Mouse (Mus musculus) forebrain, embryonic 13.5 days (tissue): ENCODE measurements around the gene Bcr. TPM values are rescaled to one million over a fixed set of nuclear protein-coding genes. Genes with fewer than 3 reads are reported as not detected.

Experiments
- ATAC-seq: fragments of 200-750 bp; cut with Nextera tagmentation; 2 replicates; pipeline ENCODE4 v1.8.0; 2017
- H3K27ac ChIP-seq: fragments of 300-500 bp; sonication (generic); 2 replicates; pipeline ENCODE4 v1.5.1; 2015; ENCODE audit warnings: inconsistent platforms, mild to moderate bottlenecking, moderate library complexity
- H3K27me3 ChIP-seq: fragments of 300-500 bp; sonication (generic); 2 replicates; pipeline ENCODE4 v1.6.1; 2015; ENCODE audit warnings: mild to moderate bottlenecking, inconsistent platforms
- H3K36me3 ChIP-seq: fragments of 300-500 bp; sonication (generic); 2 replicates; pipeline ENCODE4 v1.6.1; 2015; ENCODE audit warnings: mild to moderate bottlenecking, inconsistent platforms; ENCODE audit not compliant: poor library complexity, severe bottlenecking
- H3K4me1 ChIP-seq: fragments of 300-500 bp; sonication (generic); 2 replicates; pipeline ENCODE4 v1.6.1; 2015; ENCODE audit warnings: inconsistent platforms
- H3K4me2 ChIP-seq: fragments of 300-500 bp; sonication (generic); 2 replicates; pipeline ENCODE4 v1.6.1; 2015; ENCODE audit warnings: inconsistent platforms, mild to moderate bottlenecking, moderate library complexity
- H3K4me3 ChIP-seq: fragments of 300-500 bp; sonication (generic); 2 replicates; pipeline ENCODE4 v1.5.1; 2015; ENCODE audit warnings: mild to moderate bottlenecking, inconsistent platforms
- H3K9ac ChIP-seq: fragments of 300-500 bp; sonication (generic); 2 replicates; pipeline ENCODE4 v1.6.1; 2015; ENCODE audit warnings: mild to moderate bottlenecking, inconsistent platforms
- H3K9me3 ChIP-seq: fragments of 300-500 bp; sonication (generic); replicated peaks from 2 replicates; pipeline ENCODE4 v1.6.1; 2016; ENCODE audit warnings: inconsistent platforms
- WGBS: fragments of 180-500 bp; shearing (Covaris S2); methylation state at CpG from one replicate; pipeline ENCODE4 v1.1.7; 2015; 5-methylcytosine and 5-hydroxymethylcytosine counted together
- polyA plus RNA-seq: library from polyadenylated mRNA; unstranded; fragments of >200 nt; fragmentation: Nextera tagmentation; extraction: Ambion mirVana; gene quantifications from 2 replicates; pipeline ENCODE4 v1.2.1, GENCODE M21; 2015

Bcr gene
- polyA plus RNA-seq, 1 experiment from 2014 or later = 11.5 TPM

GRCm38 (mm10) chr10:75233489-75233888 lies 173.1 kb downstream of the Bcr start:
- 80% methylated on average over 2 of the region's 2 CpGs for WGBS
- ATAC-seq = 0 out of 2 replicates have a peak, but pooled peaks have one; percentile 51
- Histone ChIP-seq H3K9me3 (no peaks in the 10 kb centered on the region), H3K9ac (no peak overlapping the region), H3K4me1 (peaks cover 10% of the 10 kb centered on the region; the same call in 1 of the 2 replicates), H3K36me3 (peaks cover 33% of the 10 kb centered on the region), H3K27me3 (no peaks in the 10 kb centered on the region), H3K27ac (no peak overlapping the region), H3K4me3 (no peak overlapping the region), H3K4me2 (no peak overlapping the region)

Other genes with a start within 250 kb of the Bcr start
- 18.3 and 20.9 TPM in 2 replicates for gene Gnaz, start 93.4 kb upstream of the Bcr start, polyA plus RNA-seq
- 0.31 and 0.67 TPM in 2 replicates for gene Rsph14, start 28.0 kb upstream of the Bcr start, polyA plus RNA-seq
- gene Rab36, start 23.5 kb upstream of the Bcr start, polyA plus RNA-seq = 11.3 and 14.4 TPM in 2 replicates
- gene Specc1l, start 151.5 kb downstream of the Bcr start, polyA plus RNA-seq = 35.4 and 39.6 TPM in 2 replicates